Mouse (Mus musculus): ENCODE data around the gene Itgb8.

Gene Itgb8

GRCm38 (mm10) chr12:119238696-119239415 lies at the start of gene Itgb8:
Gene Itgb8, minus strand, starts transcription at chr12:119238802.
- no peak for DNase-seq (ENCODE audit: low spot score)

- DNase-seq (ENCODE audit: low spot score), result no peak
Observed at GRCm38 (mm10) chr12:119276282-119276681, 37.7 kb upstream of the Itgb8 start.

GRCm38 (mm10) chr12:119273605-119274004 lies 35.0 kb upstream of the Itgb8 start:
- DNase-seq (ENCODE audit: low spot score), result no peak

- no peak for DNase-seq (ENCODE audit: low spot score)
Observed at GRCm38 (mm10) chr12:119271964-119272363, 33.4 kb upstream of the Itgb8 start.

- no peak for DNase-seq (ENCODE audit: low spot score)
Observed at GRCm38 (mm10) chr12:119270036-119270435, 31.4 kb upstream of the Itgb8 start.

GRCm38 (mm10) chr12:119268723-119269122 lies 30.1 kb upstream of the Itgb8 start:
- no peak for DNase-seq (ENCODE audit: low spot score)

GRCm38 (mm10) chr12:119264506-119264905 lies 25.9 kb upstream of the Itgb8 start:
- no peak for DNase-seq (ENCODE audit: low spot score)

- no peak for DNase-seq (ENCODE audit: low spot score)
Observed at GRCm38 (mm10) chr12:119248581-119248980, 10.0 kb upstream of the Itgb8 start.

GRCm38 (mm10) chr12:119241071-119241470 lies 2.5 kb upstream of the Itgb8 start:
- DNase-seq (ENCODE audit: low spot score), result no peak

GRCm38 (mm10) chr12:119237921-119238695 lies 494 bp downstream of the Itgb8 start:
- DNase-seq (ENCODE audit: low spot score), result no peak

- no peak for DNase-seq (ENCODE audit: low spot score)
Observed at GRCm38 (mm10) chr12:119237241-119237920, 1.2 kb downstream of the Itgb8 start.

- DNase-seq (ENCODE audit: low spot score), result no peak
Observed at GRCm38 (mm10) chr12:119231831-119232230, 6.8 kb downstream of the Itgb8 start.

- no peak for DNase-seq (ENCODE audit: low spot score)
Observed at GRCm38 (mm10) chr12:119230444-119230843, 8.2 kb downstream of the Itgb8 start.

- DNase-seq (ENCODE audit: low spot score), result no peak
Observed at GRCm38 (mm10) chr12:119229601-119230000, 9.0 kb downstream of the Itgb8 start.

- no peak for DNase-seq (ENCODE audit: low spot score)
Observed at GRCm38 (mm10) chr12:119227898-119228297, 10.7 kb downstream of the Itgb8 start.

GRCm38 (mm10) chr12:119224699-119225098 lies 13.9 kb downstream of the Itgb8 start:
- DNase-seq (ENCODE audit: low spot score), result no peak

GRCm38 (mm10) chr12:119219409-119219808 lies 19.2 kb downstream of the Itgb8 start:
- DNase-seq (ENCODE audit: low spot score), result no peak

GRCm38 (mm10) chr12:119217700-119218265 lies 20.8 kb downstream of the Itgb8 start:
- no peak for DNase-seq (ENCODE audit: low spot score)

GRCm38 (mm10) chr12:119215225-119215624 lies 23.4 kb downstream of the Itgb8 start:
- DNase-seq (ENCODE audit: low spot score), result no peak

- DNase-seq (ENCODE audit: low spot score), result no peak
Observed at GRCm38 (mm10) chr12:119211533-119211932, 27.1 kb downstream of the Itgb8 start.

- DNase-seq (ENCODE audit: low spot score), result no peak
Observed at GRCm38 (mm10) chr12:119210590-119210989, 28.0 kb downstream of the Itgb8 start.

GRCm38 (mm10) chr12:119210073-119210425 lies 28.6 kb downstream of the Itgb8 start:
- no peak for DNase-seq (ENCODE audit: low spot score)

Data from MN1 (cell line).